Mouse (Mus musculus): Measurements from ENCODE around the gene E2f1.

DNA sequence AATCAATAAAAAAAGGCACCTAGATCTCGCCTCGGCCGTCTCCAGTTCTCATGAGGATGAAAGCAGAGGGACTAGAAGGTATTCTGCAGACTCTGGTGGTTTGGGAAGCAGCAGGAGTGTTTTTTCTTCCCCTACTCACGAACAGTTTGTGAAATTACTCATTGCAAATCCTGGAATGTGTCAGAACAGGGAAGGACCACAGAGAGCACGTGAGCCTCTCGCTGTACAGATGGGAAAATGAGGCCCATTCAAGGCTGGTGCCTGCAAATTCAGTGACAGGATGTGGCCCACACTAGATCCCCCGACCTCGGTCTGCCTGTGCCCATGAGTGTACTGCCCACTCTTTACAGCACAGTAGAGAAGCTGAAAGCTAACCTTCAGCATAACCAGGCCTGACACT, 2.3 kb upstream of the E2f1 start:
- TF ChIP-seq CTCF (conservative IDR thresholded peaks at IDR 0.05; ENCODE audit: insufficient read depth, insufficient read length, low read depth, low read length) = no peak
- TF ChIP-seq POLR2A (IDR thresholded peaks at IDR 0.05; ENCODE audit: low read depth, low read length) = no peak

All from kidney, adult 2 months (tissue).